Mouse (Mus musculus): ENCODE results near the gene Acot13.
"Not testable (repeated sequence)": the region's sequence is repeated elsewhere in the genome, so short reads cannot be mapped to it uniquely, and the experiment has no call there.

The Acot13 gene

DNA sequence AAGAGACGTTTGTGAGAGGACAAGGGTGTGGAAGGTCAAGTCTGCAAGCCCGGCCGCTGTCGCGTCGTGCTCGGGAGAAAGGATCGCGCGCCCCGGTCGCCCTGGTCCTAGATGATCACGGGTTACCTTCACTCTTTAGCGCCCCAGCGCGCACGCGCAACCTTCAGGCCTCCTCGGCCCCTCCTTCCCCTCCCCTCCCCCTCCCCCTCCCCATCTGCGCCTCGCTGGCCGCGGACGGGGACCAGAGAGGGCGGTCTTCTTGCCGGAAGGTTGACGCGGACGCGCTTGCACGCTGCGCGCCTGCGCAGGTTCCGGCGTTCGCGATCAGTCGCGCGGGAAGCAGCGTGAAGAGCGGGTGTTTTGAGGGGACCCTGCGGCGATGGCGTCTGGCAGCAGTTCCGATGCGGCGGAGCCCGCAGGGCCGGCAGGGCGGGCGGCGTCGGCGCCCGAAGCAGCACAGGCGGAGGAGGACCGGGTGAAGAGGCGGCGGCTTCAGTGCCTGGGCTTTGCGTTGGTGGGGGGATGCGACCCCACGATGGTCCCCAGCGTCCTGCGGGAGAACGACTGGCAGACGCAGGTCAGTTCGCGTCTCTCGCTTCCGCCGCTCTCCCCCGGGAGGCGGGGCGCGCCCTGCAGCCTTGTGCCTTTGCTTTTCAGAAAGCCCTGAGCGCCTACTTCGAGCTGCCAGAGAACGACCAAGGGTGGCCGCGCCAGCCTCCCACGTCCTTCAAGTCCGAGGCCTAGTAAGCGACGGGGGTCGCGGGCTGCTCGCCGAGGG is at the start of gene Acot13, which contains the start of gene Tdp2:
TSS of gene Acot13 (minus strand) at position 188 of the 778 bp plus-strand sequence.
TSS of gene Tdp2 (plus strand) at position 327 of the 778 bp plus-strand sequence.
- DNase-seq (ENCODE audit: low spot score in 2 of 2): peak; percentile 89 to 93

DNA sequence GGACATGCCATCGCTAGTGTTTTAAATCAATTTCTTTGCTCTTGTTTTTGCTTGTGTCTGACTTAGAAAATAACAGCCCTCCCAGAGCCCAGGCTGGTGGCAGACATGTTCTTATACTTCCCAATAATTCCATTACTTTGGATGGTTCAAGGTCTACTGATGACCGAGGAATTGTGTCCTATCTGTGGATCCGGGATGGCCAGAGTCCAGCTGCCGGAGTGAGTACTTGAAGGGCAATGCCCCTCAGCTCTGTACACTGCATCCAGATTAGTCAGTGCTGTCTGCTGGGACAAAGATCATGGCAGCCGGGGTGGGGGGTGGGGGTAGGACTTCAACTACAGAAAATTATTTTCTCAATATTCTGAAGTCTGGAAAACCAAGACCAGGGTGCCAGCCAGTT is 49.4 kb upstream of the Acot13 start:
- DNase-seq (ENCODE audit: low spot score in 2 of 2): no peak

DNA sequence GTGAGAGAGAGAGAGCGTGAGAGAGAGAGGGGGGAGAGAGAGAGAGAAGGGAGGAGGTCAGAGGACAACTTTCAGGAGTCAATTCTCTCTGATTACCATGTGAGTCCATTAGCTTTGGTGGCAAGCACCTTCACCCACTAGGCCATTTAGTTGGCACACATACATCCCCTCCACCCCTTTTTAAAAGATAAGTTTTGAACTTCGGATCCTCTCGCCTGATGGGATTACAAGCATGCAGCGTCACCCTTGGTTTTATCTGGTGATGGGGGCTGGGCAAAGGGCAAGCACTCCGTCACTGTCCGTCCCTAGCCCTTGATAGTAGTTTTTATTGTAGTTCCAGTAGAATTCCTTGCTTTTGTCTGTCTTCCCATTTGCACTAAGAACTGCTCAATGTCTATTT is 48.9 kb upstream of the Acot13 start:
- DNase-seq (ENCODE audit: low spot score in 2 of 2): no peak

DNA sequence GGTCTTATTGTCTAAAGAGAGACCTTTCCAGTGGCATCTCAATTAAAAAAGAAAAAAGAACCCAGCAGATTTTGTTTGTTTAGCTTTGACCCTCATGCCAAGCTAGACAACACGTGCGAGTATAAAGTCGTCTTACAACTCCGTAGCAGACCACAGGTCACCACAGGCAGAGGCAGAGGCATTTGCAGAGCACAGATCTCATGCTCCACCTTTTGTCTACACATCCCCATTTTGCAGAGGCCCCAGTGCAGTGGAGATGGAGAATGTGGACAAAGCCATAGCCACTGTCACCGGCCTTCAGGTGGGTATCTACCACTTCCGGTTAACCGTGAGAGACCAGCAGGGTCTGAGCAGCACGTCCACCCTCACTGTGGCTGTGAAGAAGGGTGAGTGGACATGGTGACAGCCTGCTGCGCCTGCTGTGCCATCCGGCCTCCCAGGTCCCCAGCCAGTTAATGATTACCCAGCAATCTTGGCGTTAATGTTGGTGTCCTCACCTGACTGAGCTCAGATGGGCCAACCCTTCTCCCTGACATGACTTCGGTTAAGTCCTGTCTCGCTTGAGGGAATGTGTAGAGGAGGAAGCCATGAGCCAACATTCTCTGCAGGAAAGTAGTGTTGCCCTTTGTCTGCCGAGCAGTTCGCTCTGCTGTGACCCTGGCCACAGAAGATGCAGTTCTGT is 48.2 kb upstream of the Acot13 start:
- no peak for DNase-seq (ENCODE audit: low spot score in 2 of 2)

DNA sequence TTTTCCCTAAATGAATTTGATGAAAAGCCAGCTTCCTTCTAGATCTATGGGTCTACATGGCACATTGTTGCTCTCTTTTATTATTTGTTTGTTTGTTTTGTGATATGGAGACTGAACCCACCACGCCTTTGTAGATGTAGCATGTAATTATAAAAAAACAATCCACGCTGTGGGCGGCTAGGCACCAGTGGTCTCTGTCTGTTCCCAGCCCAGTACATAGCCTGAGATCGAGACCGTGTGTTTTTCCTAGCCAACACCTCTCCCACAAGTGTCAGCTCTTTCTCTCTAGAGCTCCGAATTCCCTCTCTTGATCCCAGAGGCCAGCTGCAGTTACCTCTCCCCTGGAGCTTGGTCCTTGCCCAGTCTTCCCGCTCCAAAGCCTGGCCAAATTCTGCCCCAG is 36.9 kb upstream of the Acot13 start:
- no peak for DNase-seq (ENCODE audit: low spot score in 2 of 2)

DNA sequence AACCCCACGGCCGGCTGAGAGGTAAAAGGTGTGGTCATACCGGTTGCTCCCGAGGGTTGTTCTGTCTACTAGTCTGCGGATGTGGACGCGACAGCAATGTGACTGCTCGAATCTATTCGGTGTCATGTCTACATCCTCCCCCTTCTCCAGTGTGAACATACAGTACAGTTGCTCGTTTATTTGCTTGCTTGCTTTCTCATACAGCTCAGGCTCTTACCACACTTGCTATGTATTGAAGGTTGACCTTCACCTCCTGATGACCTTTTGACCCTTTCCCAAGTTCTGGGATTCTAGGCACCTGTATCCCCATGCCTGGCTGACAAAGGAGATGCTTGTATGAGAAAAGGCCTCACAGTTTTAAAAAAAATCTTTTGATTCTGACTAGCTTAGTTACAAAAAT is 36.4 kb upstream of the Acot13 start:
- DNase-seq (ENCODE audit: low spot score in 2 of 2): no peak

DNA sequence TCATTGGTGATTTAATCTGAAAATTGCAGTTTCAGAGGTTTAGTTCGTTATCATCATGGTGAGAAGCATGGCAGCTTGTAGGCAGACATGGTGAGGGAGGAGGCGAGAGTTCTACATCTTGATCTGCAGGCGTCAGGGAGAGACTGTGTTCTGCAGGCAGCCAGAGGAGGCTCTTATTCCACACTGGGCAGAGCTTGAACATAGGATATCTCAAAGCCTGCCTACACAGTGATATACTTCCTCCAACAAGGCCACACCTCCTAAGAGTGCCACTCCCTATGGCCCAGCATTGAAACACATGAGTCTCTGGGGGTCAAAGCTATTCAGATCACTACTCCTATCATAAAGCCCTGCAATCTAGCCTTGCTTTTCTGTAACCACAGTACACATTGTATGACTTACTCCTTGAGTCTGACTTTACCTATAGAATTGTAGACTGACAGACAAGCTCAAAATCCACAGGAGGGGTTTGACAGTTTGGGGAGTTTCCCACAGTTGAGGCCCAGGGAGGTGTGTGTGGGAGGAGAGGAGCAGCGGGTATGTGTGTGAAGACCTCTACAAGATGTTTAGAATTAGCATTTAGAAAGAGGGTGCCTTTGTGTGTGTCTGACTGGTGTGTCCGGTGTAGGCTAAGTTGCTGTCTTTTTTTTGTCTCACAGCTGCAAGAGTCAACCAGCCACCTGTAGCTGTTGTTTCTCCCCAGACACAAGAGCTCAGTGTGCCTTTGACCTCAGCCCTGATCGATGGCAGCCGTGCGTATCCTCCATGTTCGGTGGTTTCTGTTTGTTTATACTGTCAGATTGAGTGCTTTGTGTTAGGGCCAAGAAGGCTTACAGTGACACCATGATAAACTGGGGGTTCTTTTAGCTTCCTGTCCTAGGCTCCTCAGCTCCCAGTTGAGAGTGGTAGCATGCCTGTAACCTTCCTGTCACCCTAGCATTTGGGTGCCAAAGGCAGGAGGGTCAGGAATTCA is 35.4 kb upstream of the Acot13 start:
- DNase-seq (ENCODE audit: low spot score in 2 of 2): no peak

DNA sequence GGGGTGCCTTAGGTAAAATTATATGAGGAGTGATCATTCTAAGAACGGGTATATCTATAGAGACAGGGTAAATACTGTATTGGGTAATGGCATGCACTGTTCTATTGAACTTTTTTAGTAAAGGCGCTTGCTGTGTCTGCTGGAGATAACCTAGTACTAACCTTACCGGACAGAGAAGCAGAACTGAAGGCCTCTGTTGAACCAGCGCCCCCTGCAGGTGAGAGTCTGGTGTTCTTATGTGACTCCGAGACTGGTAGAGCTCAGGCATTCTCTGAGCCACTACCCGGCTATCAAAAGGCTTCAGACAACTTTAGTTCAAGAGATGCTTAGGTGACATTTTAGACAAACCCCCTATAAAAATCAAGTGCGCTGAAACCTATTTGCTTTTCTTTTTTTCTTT is 31.2 kb upstream of the Acot13 start:
- peak; percentile 59 to 63 for DNase-seq (ENCODE audit: low spot score in 2 of 2)

DNA sequence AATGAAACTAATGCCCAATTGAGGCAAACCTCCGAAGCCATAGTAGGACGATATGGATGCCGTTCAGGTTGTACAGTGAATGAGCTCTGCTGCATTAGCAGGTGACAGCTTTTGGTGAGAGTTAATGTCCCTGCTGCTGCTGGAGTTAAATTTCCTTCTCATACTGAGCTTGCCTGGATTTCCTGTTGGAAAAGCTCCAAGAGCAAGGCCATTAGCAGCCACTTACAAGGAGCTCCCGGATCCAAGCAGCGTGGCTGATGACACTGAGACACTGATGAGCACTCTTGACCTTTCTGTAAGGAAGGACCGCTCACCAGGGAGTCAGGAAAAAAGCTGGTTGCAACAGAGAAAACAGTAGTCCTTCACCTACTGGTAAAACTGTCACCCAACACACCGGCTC is 30.7 kb upstream of the Acot13 start:
- no peak for DNase-seq (ENCODE audit: low spot score in 2 of 2)

DNA sequence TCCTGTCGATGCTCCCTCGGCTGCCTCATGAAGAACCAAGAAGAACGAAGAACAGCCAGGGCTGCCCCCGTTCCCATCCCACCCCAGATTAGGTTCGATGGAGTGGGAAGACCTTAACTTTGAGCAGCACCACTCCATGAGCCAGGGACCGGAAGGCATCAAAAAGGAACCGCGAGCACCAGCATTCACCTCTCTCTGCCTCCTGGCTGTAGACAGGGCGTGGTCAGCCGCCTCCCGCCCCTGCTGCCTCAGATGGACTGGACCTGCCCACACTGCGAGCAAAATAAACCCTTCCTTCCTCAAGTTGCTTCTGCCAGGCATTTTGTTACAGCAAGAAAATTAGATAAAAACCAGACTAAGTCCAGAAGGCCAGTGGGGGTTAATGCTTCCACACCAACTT is 29.7 kb upstream of the Acot13 start:
- no peak for DNase-seq (ENCODE audit: low spot score in 2 of 2)

DNA sequence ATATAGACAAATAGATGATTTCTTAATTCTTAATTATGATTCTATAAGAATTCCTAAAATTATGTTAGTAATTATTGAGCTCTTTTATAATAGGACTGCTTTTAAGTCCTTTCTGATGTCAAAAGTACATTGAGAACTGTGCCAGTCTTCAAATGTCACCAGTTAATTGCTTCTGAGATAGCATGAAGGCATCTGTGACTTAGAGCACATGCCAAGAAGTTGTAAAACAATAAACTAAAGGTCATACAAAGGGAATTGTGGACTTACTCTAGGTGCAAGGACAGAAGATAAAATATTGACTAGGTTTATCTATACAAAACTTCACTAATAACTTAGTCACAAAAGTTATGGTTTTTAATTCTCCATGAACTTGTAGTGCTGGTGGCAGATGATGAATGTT is 27.8 kb upstream of the Acot13 start:
- DNase-seq (ENCODE audit: low spot score in 2 of 2): no peak

DNA sequence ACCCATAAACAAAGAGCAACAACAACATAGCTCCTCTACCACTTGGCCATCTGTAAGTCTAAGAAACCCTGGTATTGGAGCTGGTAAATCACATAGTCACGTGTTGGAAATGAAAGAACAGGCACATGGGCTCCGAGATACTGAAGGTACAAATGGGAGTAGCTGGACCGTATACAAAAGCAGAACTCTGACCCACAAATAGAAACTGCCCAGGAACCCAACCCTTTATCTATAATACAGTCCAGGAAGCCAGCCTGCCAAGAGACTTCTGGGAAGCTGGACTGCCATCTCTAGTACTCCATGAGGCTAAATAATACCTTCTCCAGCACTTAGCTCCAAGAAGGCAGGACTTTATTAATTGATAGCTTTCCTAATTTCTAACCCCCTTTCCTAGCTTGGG is 21.2 kb upstream of the Acot13 start:
- DNase-seq (ENCODE audit: low spot score in 2 of 2): no peak

DNA sequence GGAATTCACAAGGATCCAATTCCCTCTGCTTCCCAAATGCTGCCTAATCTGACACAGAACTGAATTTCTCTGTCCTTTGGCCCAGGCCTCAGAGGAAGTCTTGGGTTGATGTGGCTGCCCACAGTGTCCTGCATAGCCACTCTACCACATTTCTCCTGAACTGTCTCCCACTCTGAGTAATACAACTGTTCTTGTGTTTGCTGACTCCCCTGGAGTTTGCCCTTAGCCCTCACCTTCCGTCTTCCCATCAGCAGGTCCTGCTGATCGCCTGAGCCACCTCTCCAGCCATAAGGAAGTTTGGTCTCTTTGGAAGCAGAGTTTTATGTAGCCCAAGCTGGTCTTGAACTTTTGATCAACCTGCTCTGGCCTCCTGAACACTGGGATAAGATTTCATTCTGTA is 20.6 kb upstream of the Acot13 start:
- DNase-seq (ENCODE audit: low spot score in 2 of 2): no peak

DNA sequence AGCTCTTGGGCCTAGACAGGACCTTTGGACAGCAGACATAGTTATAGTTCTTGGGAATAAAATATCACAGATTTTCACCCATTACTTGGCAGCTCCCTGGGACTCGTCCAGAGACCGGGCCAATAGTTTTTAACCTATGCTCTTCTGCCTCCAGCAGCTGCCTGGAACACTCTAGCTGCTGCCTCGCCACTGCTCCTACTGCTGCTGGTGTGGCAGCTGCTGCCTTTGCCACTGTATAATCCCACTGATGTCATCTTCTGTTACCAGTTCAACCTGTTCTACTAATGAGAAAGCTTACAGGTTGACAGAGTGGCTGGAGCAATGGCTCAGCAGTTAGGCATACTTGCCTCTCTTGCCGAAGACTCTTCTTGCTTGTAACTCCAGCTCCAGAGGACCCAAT is 18.0 kb upstream of the Acot13 start:
- no peak for DNase-seq (ENCODE audit: low spot score in 2 of 2)

DNA sequence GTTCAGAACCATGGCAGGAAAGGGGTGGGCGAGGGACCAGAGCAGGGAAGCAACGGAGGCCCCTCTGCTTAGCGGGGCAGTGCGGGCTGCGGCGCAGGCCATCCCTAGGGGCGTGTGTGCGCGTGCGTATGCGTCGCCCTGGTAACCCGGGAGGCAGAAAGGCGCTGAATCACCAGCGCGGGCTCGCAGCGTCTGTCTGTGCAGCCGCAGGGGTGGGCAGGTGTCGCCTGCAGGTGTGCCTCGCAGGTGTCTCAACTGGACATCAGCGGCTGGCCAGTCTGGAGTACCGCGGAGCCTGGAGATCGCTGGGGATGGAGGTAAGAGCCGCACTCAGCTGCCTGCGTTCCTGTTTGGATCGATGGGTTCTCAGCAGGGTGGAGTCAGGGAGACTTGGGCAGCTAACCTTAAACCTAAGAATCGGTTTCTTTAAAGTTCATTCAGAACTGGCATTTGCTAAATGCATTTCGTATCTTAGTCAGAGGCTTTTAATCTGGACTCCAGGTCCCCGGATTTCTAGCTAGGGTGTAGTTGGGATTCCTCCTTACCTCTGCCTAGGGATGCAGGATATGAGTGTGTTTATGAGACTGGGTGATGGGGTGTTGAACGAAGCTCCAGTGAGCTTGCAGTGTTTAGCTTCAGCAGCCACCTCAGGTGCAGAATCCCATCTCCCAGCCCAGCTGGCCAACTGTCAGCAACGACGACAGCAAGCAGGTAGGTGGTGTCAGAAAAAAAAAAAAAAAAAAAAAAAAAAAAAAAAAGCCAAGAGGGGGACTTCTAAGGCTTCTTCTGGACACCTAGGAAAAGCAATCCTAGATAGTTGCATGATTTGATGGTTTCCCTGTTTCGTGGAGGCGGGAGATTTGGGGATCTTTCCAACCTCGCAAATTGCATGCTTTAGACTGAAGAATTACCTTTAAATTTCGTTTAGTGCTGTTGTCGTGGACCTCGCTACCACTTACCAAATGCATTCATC is 13.9 kb upstream of the Acot13 start, which contains the start of gene D130043K22Rik:
TSS of gene D130043K22Rik (plus strand) at position 153 of the 973 bp plus-strand sequence.
- DNase-seq (ENCODE audit: low spot score in 2 of 2): peak; percentile 75 to 84

DNA sequence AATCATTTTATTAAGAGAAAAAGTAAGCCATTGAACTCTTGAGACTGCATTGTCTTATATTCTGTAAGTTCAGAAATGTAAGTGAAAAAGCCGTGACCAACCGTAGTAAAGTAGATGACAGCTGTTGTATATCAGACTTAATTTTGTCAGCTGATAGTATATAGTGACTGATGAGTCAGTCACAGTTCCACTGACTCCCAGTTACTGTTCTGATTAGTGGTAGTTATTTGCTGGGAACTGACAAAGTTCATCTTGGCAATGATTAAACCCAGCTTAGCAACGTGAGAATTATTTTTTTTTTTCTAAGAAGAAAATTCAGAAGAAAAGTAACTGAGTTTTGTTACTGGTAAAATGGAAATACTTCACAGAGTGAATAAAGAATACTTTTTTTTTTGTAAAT is 10.4 kb upstream of the Acot13 start:
- DNase-seq (ENCODE audit: low spot score in 2 of 2): no peak

DNA sequence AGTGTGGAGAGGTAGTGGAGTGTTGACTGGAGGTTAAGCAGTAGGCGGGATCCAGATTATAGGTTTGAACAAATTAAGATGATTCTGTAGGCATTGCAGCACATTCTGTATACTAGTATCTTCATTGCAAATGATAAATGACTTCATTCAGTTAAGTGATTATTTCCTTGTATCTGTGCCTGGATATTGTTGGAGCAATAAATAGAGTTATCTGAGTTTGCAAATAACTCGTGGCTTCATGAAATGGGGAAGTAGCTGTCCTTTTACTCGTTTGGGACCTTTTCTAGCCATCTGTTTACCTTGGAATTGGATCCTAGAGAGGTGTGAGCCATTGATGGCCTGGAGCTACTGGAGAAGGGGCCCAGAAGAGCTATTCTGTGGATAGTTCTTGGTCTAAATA is 8.5 kb upstream of the Acot13 start:
- DNase-seq (ENCODE audit: low spot score in 2 of 2): no peak

DNA sequence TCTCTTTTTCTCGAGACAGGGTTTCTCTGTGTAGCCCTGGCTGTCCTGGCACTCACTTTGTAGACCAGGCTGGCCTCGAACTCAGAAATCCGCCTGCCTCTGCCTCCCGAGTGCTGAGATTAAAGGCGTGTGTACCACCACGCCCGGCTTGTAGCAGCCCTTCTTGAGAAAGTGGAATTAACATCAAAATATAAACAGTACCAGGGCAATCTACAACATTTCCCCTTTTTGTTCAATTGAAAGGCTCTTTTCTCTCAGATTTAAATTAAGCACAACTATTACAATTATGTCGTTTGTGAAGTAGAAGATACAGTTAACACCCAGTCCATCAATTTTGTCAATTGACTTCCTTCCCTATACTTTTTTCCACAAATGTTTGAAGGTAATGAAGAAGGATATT is 6.4 kb upstream of the Acot13 start:
- DNase-seq (ENCODE audit: low spot score in 2 of 2): not testable (repeated sequence)

DNA sequence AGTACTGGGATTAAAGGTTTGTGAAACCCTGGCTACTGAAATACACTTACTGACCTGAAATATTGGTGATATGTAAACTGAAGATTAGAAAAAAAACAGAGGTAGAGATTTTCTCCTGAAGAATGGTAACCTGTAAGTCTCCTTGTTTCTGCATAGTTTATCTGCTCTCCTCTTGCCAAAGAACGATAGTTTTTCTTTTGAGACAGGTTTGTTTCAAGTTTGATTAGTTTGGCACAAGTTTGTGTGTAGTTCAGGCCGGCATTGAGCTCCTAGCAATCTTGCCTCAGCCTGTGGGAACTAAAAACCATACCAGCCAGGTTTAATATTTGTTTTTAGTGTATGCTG is 1.4 kb upstream of the Acot13 start:
- no peak for DNase-seq (ENCODE audit: low spot score in 2 of 2)

DNA sequence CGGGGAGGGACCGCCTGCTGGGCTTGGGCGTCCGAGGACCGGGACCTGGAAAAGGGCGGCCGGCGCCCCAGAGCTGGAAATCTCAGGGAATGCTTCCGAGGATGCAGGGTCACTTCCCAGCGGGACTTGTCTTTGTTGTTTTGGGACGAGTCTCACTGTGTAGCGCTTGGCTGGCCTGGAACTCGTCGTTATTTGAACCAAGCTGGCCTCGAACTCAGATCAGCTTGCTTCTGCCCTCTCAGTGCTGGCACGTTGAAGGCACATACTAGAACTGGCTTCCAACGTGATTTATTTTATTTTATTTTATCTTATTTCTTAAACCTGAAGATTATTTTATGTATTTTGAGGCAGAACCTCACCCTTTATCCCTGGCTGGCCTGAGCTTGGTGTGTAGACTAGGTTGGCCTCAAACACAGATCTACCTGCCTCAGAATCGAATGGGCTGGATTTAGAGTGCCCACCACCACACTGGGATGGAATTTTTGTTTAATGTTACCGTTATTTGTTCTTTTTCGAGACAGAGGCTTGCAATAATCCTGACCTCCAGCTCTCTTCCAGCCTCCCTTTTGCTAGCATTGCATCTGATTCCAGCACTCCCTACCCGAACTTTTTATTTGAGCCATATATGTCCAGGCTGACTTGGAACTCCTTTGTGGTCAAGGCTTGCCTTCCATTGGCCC is 931 bp upstream of the Acot13 start:
- DNase-seq (ENCODE audit: low spot score in 2 of 2): no peak
